Mouse (Mus musculus) CH12.LX (cell line): Measurements from ENCODE around the gene Actr3. TPM values are rescaled to one million over a fixed set of nuclear protein-coding genes. Genes with fewer than 3 reads are reported as not detected.

Source experiments
- DNase-seq: peaks from one replicate; pipeline ENCODE4 v3.0.0-alpha.2; 2013; ENCODE audit errors: extremely low read depth
- H3K27ac ChIP-seq: 2 replicates; pipeline ENCODE4 v1.5.1; 2012; ENCODE audit warnings: low read depth, mild to moderate bottlenecking, control low read depth, moderate library complexity; ENCODE audit not compliant: insufficient read depth
- H3K27me3 ChIP-seq: replicated peaks from 2 replicates; pipeline ENCODE3; 2012; ENCODE audit warnings: inconsistent platforms
- H3K36me3 ChIP-seq, 2 experiments: replicated peaks in 1 of 2; 2 replicates each; pipeline versions ENCODE3 to v1.6.1; 2012; ENCODE audit warnings: inconsistent platforms in 1 of 2, low read length in 1 of 2, mild to moderate bottlenecking in 1 of 2, mixed read lengths in 1 of 2, moderate library complexity in 1 of 2; ENCODE audit not compliant: control insufficient read depth in 1 of 2, insufficient read depth in 1 of 2
- H3K4me1 ChIP-seq, 2 experiments: 2 replicates each; pipeline ENCODE4 v1.6.1; 2012; ENCODE audit warnings: inconsistent platforms in 1 of 2, moderate library complexity in 1 of 2; ENCODE audit not compliant: insufficient read depth in 2 of 2, control insufficient read depth in 1 of 2
- H3K4me2 ChIP-seq: 2 replicates; pipeline ENCODE4 v1.6.1; 2012; ENCODE audit warnings: low read depth, mild to moderate bottlenecking, control low read depth; ENCODE audit not compliant: poor library complexity, insufficient read depth, severe bottlenecking
- H3K4me3 ChIP-seq, 3 experiments: fragments of 150-350 bp in 1 of 3; sonication (generic) in 1 of 3; replicated peaks in 1 of 3; 2 replicates each; pipeline versions ENCODE3 to v1.5.1; 2011 to 2012; ENCODE audit warnings: low read depth in 2 of 3, low read length in 2 of 3, mild to moderate bottlenecking in 2 of 3, moderate library complexity in 2 of 3, control low read depth in 1 of 3, improper control_type of control experiment in 1 of 3, inconsistent platforms in 1 of 3, mixed read lengths in 1 of 3; ENCODE audit not compliant: poor library complexity in 1 of 3
- H3K79me2 ChIP-seq: replicated peaks from 2 replicates; pipeline ENCODE4 v1.6.1; 2012; ENCODE audit warnings: mild to moderate bottlenecking, moderate library complexity; ENCODE audit not compliant: control insufficient read depth, poor library complexity, insufficient read depth, severe bottlenecking; ENCODE audit errors: extremely low read depth
- H3K9ac ChIP-seq: 2 replicates; pipeline ENCODE4 v1.6.1; 2012; ENCODE audit warnings: low read depth, mild to moderate bottlenecking, control low read depth, moderate library complexity; ENCODE audit not compliant: insufficient read depth
- H3K9me3 ChIP-seq: replicated peaks from 2 replicates; pipeline ENCODE3; 2012; ENCODE audit warnings: low read length, inconsistent platforms, mixed read lengths
- BHLHE40 ChIP-seq: IDR thresholded peaks from 2 replicates; pipeline ENCODE4 v1.6.1; 2011; ENCODE audit warnings: mild to moderate bottlenecking, low read depth, low read length, improper control_type of control experiment
- CHD2 ChIP-seq: IDR thresholded peaks from 2 replicates; pipeline ENCODE4 v1.6.1; 2011; ENCODE audit warnings: low read length, improper control_type of control experiment
- CTCF ChIP-seq, 2 experiments: IDR thresholded peaks in 1 of 2; conservative IDR thresholded peaks in 1 of 2; 2 replicates each; pipeline ENCODE4 v1.5.1; 2011 to 2012; ENCODE audit warnings: low read depth in 2 of 2, low read length in 2 of 2, improper control_type of control experiment in 1 of 2, inconsistent platforms in 1 of 2, mild to moderate bottlenecking in 1 of 2, moderate library complexity in 1 of 2
- ETS1 ChIP-seq: conservative IDR thresholded peaks from 2 replicates; pipeline ENCODE4 v1.6.1; 2012; ENCODE audit warnings: low read depth, mild to moderate bottlenecking, inconsistent platforms, low read length, improper control_type of control experiment, moderate library complexity
- GABPA ChIP-seq: IDR thresholded peaks from 2 replicates; pipeline ENCODE4 v1.6.1; 2012; ENCODE audit warnings: low read depth, low read length, improper control_type of control experiment, inconsistent platforms; ENCODE audit not compliant: insufficient replicate concordance
- IRF4 ChIP-seq: IDR thresholded peaks from 2 replicates; pipeline ENCODE4 v1.6.1; 2014; ENCODE audit warnings: low read depth, mild to moderate bottlenecking, inconsistent platforms, low read length, improper control_type of control experiment
- KAT2A ChIP-seq: IDR thresholded peaks from 2 replicates; pipeline ENCODE4 v1.6.1; 2012; ENCODE audit warnings: low read length, improper control_type of control experiment, inconsistent platforms; ENCODE audit not compliant: insufficient replicate concordance
- MAFK ChIP-seq: IDR thresholded peaks from 2 replicates; pipeline ENCODE4 v1.6.1; 2011; ENCODE audit warnings: low read length, improper control_type of control experiment; ENCODE audit not compliant: insufficient replicate concordance
- MXI1 ChIP-seq: IDR thresholded peaks from 2 replicates; pipeline ENCODE4 v1.6.1; 2011; ENCODE audit warnings: mild to moderate bottlenecking, low read depth, low read length, improper control_type of control experiment
- NELFE ChIP-seq: IDR thresholded peaks from 2 replicates; pipeline ENCODE4 v1.6.1; 2011; ENCODE audit warnings: low read depth, low read length, improper control_type of control experiment
- POLR2A ChIP-seq: IDR thresholded peaks from 2 replicates; pipeline ENCODE4 v1.6.1; 2011; ENCODE audit warnings: low read depth, mild to moderate bottlenecking, improper control_type of control experiment, low read length
- SIN3A ChIP-seq: IDR thresholded peaks from 2 replicates; pipeline ENCODE4 v1.6.1; 2012; ENCODE audit warnings: low read length, improper control_type of control experiment, inconsistent platforms
- UBTF ChIP-seq: IDR thresholded peaks from 2 replicates; pipeline ENCODE4 v1.6.1; 2012; ENCODE audit warnings: low read depth, mild to moderate bottlenecking, inconsistent platforms, low read length, improper control_type of control experiment, moderate library complexity
- USF1 ChIP-seq: IDR thresholded peaks from 2 replicates; pipeline ENCODE4 v1.6.1; 2014; ENCODE audit warnings: low read depth, mild to moderate bottlenecking, inconsistent platforms, low read length, improper control_type of control experiment
- USF2 ChIP-seq: conservative IDR thresholded peaks from 2 replicates; pipeline ENCODE4 v1.6.1; 2011; ENCODE audit warnings: low read depth, low read length, improper control_type of control experiment
- ZC3H11A ChIP-seq: IDR thresholded peaks from 2 replicates; pipeline ENCODE4 v1.6.1; 2012; ENCODE audit warnings: low read depth, mild to moderate bottlenecking, inconsistent platforms, low read length, improper control_type of control experiment
- ZMIZ1 ChIP-seq: IDR thresholded peaks from 2 replicates; pipeline ENCODE4 v1.6.1; 2012; ENCODE audit warnings: low read depth, mild to moderate bottlenecking, inconsistent platforms, low read length, improper control_type of control experiment
- ZNF384 ChIP-seq: IDR thresholded peaks from 2 replicates; pipeline ENCODE4 v1.6.1; 2012; ENCODE audit warnings: low read depth, low read length, improper control_type of control experiment, inconsistent platforms
- dilution Hi-C: fragments of 300-500 bp; cut with MboI; formaldehyde crosslinking; loops from 2 replicates; pipeline ENCODE4 v1.14.3; 2020; ENCODE audit warnings: low sequenced_read_pairs; ENCODE audit not compliant: extremely low pct_unique_long_range_greater_than_20kb, extremely low pct_ligation_motif_present
- in situ Hi-C: fragments of 300-500 bp; cut with MboI; formaldehyde crosslinking; loops from 3 replicates; pipeline ENCODE4 v1.14.3; 2019; ENCODE audit warnings: low sequenced_read_pairs, low pct_ligation_motif_present, low pct_unique_long_range_greater_than_20kb, mixed read lengths
- polyA plus RNA-seq: library from polyadenylated mRNA; unstranded; fragments of >175 nt; gene quantifications from 2 replicates; pipeline ENCODE4 v1.2.1, GENCODE M21; 2012; ENCODE audit warnings: low read depth; ENCODE audit not compliant: insufficient read length
- total RNA-seq, 2 experiments: library from RNA; depleted of rRNA; stranded (reverse); fragments of 300-350 nt in 1 of 2; fragments of >200 nt in 1 of 2; gene quantifications; 2 replicates each; pipeline ENCODE4 v1.2.3; 2012 to 2014

The Actr3 gene
- total and polyA plus RNA-seq, 3 experiments, result 176 to 513 (median 374) TPM

DNA sequence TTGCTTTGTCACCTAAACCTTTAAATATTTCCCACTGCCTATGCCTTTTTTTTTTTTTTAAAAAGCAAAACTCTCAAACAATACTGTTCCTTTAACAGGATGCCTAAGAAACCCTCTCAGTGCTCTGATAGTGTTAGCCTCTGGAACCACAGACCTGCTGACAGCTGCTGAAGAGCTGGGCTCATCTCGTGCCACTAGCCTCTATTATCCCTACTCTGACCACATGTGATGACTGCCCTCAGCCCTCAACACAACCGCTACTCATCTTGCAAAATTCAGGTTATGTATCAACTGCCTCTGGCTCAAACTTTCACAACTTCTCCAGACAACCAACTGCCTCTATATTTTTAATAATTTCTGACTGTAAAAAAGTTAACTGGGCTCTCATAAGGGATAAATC is 15.6 kb downstream of the Actr3 start:
- no peak for DNase-seq
- no peak for TF ChIP-seq USF1
- TF ChIP-seq ZMIZ1, result no peak
- no peak for TF ChIP-seq NELFE
- TF ChIP-seq BHLHE40, result no peak
- in situ Hi-C loops (no loop called here), dilution Hi-C loops (no loop called here)
- Histone ChIP-seq H3K4me3 (no peak overlapping the region), H3K4me1 (peaks cover 0 to 22% of the 10 kb centered on the region in 2 experiments; a peak in 1 of 4 replicates), H3K27me3 (no peaks in the 10 kb centered on the region), H3K27ac (no peak overlapping the region), H3K36me3 (peaks cover 19 to 59% of the 10 kb centered on the region in 2 experiments), H3K4me2 (no peak overlapping the region), H3K9ac (no peak overlapping the region), H3K79me2 (peaks cover 76% of the 10 kb centered on the region), H3K9me3 (no peaks in the 10 kb centered on the region)

DNA sequence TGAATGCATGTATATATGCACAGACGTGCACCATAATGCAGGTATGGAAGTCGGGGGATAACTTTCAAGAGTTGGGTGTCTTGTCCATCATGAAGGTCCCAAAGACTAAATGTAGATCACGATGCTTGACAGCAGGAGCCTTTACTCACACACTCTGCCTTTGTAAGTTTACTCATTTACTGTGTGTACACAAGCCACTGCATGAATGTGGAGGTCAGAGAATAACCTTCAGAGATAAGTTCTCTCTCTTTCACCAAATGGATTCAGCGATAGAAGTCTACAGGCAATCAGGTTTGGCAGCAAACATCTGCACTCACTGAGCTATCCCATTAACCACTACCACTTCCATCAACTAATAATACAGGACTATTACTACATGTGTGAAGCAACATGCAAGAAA is 16.8 kb downstream of the Actr3 start:
- no peak overlapping the region for H3K4me3 ChIP-seq
- no peak for TF ChIP-seq UBTF
- no peak for TF ChIP-seq POLR2A
- no peak for TF ChIP-seq KAT2A
- no peak for TF ChIP-seq CTCF (conservative IDR thresholded peaks at IDR 0.05 in 1 of 2, IDR thresholded peaks at IDR 0.05 in 1 of 2; ENCODE audit: low read depth in 2 of 2, low read length in 2 of 2)
- TF ChIP-seq SIN3A, result no peak
- TF ChIP-seq NELFE, result no peak
- TF ChIP-seq CHD2, result no peak
- no peak for TF ChIP-seq IRF4
- TF ChIP-seq ETS1, result no peak
- no peak for TF ChIP-seq MXI1
- TF ChIP-seq USF2, result no peak
- no peak for TF ChIP-seq MAFK
- no peak for TF ChIP-seq ZNF384
- TF ChIP-seq ZC3H11A, result no peak
- TF ChIP-seq GABPA, result no peak
- TF ChIP-seq, all 38 proteins: peak for 0
- in situ Hi-C loops (no loop called here), dilution Hi-C loops (no loop called here)
- H3K36me3 ChIP-seq, result peaks cover 25 to 63% of the 10 kb centered on the region in 2 experiments
- H3K79me2 ChIP-seq, result peaks cover 65% of the 10 kb centered on the region
- H3K9ac ChIP-seq, result no peak overlapping the region
- no peaks in the 10 kb centered on the region for H3K9me3 ChIP-seq
- no peak overlapping the region for H3K4me2 ChIP-seq
- H3K4me1 ChIP-seq, result peaks cover 0 to 17% of the 10 kb centered on the region in 2 experiments; a peak in 1 of 4 replicates
- H3K27ac ChIP-seq, result no peak overlapping the region
- no peak for DNase-seq
- H3K27me3 ChIP-seq, result no peaks in the 10 kb centered on the region
